Mouse (Mus musculus) lung, embryonic 14.5 days (tissue): Measurements from ENCODE around the gene Ankrd49. TPM values are rescaled to one million over a fixed set of nuclear protein-coding genes. Genes with fewer than 3 reads are reported as not detected.

Source experiments
- ATAC-seq: fragments of 200-750 bp; cut with Nextera tagmentation; 2 replicates; pipeline ENCODE4 v1.8.0; 2017; ENCODE audit warnings: mild to moderate bottlenecking, moderate TSS enrichment, moderate library complexity; ENCODE audit not compliant: insufficient read depth
- DNase-seq: peaks from one replicate; pipeline ENCODE4 v3.0.0-alpha.2; 2015
- H3K27ac ChIP-seq: fragments of 300-500 bp; sonication (generic); 2 replicates; pipeline ENCODE4 v1.5.1; 2014; ENCODE audit warnings: low read depth, mild to moderate bottlenecking, moderate library complexity
- H3K27me3 ChIP-seq: fragments of 300-500 bp; sonication (generic); 2 replicates; pipeline ENCODE4 v1.6.1; 2014; ENCODE audit warnings: low read length, control low read depth; ENCODE audit not compliant: insufficient read depth
- H3K36me3 ChIP-seq: fragments of 300-500 bp; sonication (generic); 2 replicates; pipeline ENCODE4 v1.6.1; 2014; ENCODE audit warnings: control low read depth; ENCODE audit not compliant: insufficient read depth
- H3K4me1 ChIP-seq: fragments of 300-500 bp; sonication (generic); 2 replicates; pipeline ENCODE4 v1.6.1; 2014; ENCODE audit warnings: antibody characterized with exemption, control low read depth; ENCODE audit not compliant: insufficient read depth
- H3K4me2 ChIP-seq: fragments of 300-500 bp; sonication (generic); 2 replicates; pipeline ENCODE4 v1.6.1; 2014; ENCODE audit warnings: mild to moderate bottlenecking
- H3K4me3 ChIP-seq: fragments of 300-500 bp; sonication (generic); 2 replicates; pipeline ENCODE4 v1.5.1; 2014; ENCODE audit warnings: low read depth, low read length
- H3K9ac ChIP-seq: fragments of 300-500 bp; sonication (generic); 2 replicates; pipeline ENCODE4 v1.6.1; 2014
- H3K9me3 ChIP-seq: fragments of 300-500 bp; sonication (generic); 2 replicates; pipeline ENCODE4 v1.6.1; 2016; ENCODE audit warnings: low read depth, low read length, control low read depth
- CTCF ChIP-seq: IDR thresholded peaks from 2 replicates; pipeline ENCODE4 v1.5.1; 2016; ENCODE audit warnings: antibody characterized with exemption, low read depth
- WGBS: fragments of 180-500 bp; shearing (Covaris S2); extraction: QIAGEN DNeasy Blood & Tissue Kit; methylation state at CpG from one replicate; pipeline ENCODE4 v1.1.7; 2014; 5-methylcytosine and 5-hydroxymethylcytosine counted together
- polyA plus RNA-seq: library from polyadenylated mRNA; unstranded; fragments of >200 nt; fragmentation: Nextera tagmentation; extraction: Ambion mirVana; gene quantifications from 2 replicates; pipeline ENCODE4 v1.2.1, GENCODE M21; 2014

Gene Ankrd49
- polyA plus RNA-seq: 45.9 and 46.8 TPM in 2 replicates

DNA sequence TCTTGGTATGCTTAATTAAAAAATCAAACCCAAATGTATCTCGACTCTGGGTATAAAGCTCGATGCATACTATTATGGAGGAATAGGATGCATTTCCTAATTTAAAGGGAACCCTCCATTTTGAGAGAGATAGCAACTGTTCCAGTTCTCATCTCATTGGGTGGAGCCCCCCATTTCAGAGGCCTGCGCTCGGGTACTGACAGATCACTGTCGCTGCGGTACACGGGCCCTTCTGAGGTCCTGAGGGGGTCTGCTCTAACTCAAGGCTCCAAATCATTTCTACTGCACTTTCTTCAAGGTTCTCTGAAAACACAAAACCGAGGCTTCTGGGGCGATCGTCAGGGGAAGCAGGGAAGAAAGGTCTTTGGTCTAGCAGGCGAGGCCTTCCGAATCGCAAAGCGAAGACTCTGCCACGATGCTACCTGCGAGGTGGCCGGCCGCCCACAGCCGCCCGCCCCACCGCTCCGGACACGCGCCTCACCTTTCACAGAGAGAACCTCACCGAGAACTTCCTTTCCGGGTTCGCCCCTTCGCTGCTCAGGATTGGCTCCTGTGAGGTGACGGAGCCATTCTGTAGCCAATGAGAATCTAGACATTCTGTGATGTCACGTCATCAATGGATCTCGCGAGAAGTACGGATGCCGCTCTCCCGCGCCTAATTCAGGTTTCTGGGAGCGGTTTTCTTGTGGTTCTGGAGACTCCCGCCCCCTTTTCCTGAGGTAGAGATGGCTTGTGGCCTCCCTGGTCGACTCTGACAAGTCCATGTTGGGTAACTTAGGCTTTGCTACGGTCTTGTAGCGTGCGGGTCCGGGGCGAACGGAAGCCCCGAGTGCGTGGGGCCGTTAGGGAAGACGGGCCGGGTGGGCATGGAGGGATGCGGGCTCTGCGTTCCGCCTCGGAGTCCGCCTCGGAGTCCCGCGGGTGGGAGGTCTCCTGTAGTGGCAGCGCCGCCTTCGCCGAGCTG, at the start of gene Ankrd49, which contains the start of gene Mre11a:
Gene Ankrd49 (minus strand): TSS at position 818 of the 964 bp plus-strand sequence.
Gene Mre11a (plus strand): TSS at position 616 of the 964 bp plus-strand sequence.
- 0 out of 2 replicates have a peak, but pooled peaks have one; percentile 13 for TF ChIP-seq CTCF
- H3K27ac ChIP-seq: peak within 1 kb of the TSS; percentile 95
- peak within 1 kb of the TSS; percentile 83 for H3K4me2 ChIP-seq
- H3K9ac ChIP-seq: peak within 1 kb of the TSS; percentile 85
- H3K9me3 ChIP-seq: no peaks in the 10 kb centered on the region
- under 1% methylated on average over 62 of the region's 62 CpGs for WGBS
- ATAC-seq: peak; percentile 99
- peak within 1 kb of the TSS; percentile 73 for H3K4me3 ChIP-seq
- 0 out of 2 replicates have a peak, but pooled peaks cover 8% of the 10 kb centered on the region for H3K4me1 ChIP-seq
- peaks cover 59% of the 10 kb centered on the region for H3K36me3 ChIP-seq
- DNase-seq: peak; percentile 100
- H3K27me3 ChIP-seq: no peaks in the 10 kb centered on the region

DNA sequence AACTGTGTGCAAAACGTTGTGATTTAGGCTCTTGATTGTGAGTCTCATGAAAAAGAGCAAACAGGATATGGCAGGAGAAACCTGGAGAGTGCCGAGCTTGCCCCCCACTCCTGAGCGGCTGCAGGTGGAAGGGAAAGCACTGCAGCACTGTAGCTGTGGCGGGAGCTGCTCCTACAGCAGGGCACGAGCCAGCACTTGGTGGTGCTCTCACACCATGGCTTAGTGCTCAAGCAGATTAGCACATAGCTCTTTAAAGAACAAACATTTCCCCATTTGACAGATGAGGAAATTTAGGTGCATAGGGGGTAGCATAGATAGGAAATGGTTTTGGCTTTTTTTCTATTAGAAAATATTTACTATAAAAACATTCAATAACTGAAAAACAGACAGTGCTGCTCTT, 47.4 kb upstream of the Ankrd49 start:
- H3K27ac ChIP-seq: no peak overlapping the region
- no peak for TF ChIP-seq CTCF

GRCm38 (mm10) chr9:14827875-14828274, 43.2 kb upstream of the Ankrd49 start:
- TF ChIP-seq CTCF: no peak
- H3K27me3 ChIP-seq: no peaks in the 10 kb centered on the region
- peaks cover 69% of the 10 kb centered on the region for H3K36me3 ChIP-seq
- DNase-seq (no peak), ATAC-seq (no peak)
- 66% methylated on average over 2 of the region's 2 CpGs for WGBS
- H3K4me2 ChIP-seq: no peak overlapping the region
- no peak overlapping the region for H3K27ac ChIP-seq
- no peak overlapping the region for H3K9ac ChIP-seq
- H3K9me3 ChIP-seq: no peaks in the 10 kb centered on the region
- H3K4me1 ChIP-seq: no peaks in the 10 kb centered on the region
- H3K4me3 ChIP-seq: no peak overlapping the region

More for the DNA sequence above, 47.4 kb upstream of the Ankrd49 start:
- ATAC-seq (no peak), DNase-seq (no peak)
- Histone ChIP-seq H3K9ac (no peak overlapping the region), H3K9me3 (no peaks in the 10 kb centered on the region), H3K27me3 (no peaks in the 10 kb centered on the region), H3K4me2 (no peak overlapping the region), H3K4me1 (no peaks in the 10 kb centered on the region), H3K36me3 (peaks cover 76% of the 10 kb centered on the region), H3K4me3 (no peak overlapping the region)
- whole genome bisulfite sequencing: 83% methylated on average over 5 of the region's 5 CpGs

- DNase-seq (no peak), ATAC-seq (no peak)
- 84% methylated on average over 5 of the region's 5 CpGs for WGBS
- Histone ChIP-seq H3K9me3 (no peaks in the 10 kb centered on the region), H3K4me2 (no peak overlapping the region), H3K4me3 (no peak overlapping the region), H3K27me3 (no peaks in the 10 kb centered on the region), H3K9ac (no peak overlapping the region), H3K27ac (no peak overlapping the region), H3K4me1 (no peaks in the 10 kb centered on the region), H3K36me3 (peaks cover 70% of the 10 kb centered on the region)
- TF ChIP-seq CTCF: no peak
Measured at GRCm38 (mm10) chr9:14824840-14825239, 40.2 kb upstream of the Ankrd49 start.

GRCm38 (mm10) chr9:14821396-14821795, 36.7 kb upstream of the Ankrd49 start:
- ATAC-seq: no peak
- Histone ChIP-seq H3K27me3 (no peaks in the 10 kb centered on the region), H3K27ac (no peak overlapping the region), H3K9me3 (no peaks in the 10 kb centered on the region), H3K4me3 (no peak overlapping the region), H3K4me2 (no peak overlapping the region), H3K36me3 (peaks cover 79% of the 10 kb centered on the region), H3K4me1 (no peaks in the 10 kb centered on the region), H3K9ac (no peak overlapping the region)
- DNase-seq: no peak
- TF ChIP-seq CTCF: no peak

DNA sequence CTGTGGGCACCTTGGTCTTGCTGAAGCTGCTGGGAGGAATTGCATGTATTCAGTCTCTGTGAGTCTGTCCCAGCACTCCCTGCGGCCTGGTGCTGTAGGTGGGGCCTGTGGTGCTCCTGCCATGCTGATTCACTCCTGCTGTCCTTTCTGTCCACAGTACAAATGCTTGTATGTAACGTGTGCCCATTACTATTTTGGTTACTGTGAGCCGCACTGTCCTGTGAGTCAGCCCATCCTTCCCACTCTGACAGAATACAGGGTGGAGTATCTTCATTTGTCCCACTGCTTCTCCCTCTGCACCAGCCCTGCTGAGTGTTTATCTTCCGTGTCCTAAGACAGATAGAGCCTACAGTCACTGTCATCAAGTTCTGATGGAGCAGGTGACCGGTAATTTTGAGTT, 25.5 kb upstream of the Ankrd49 start:
- no peak overlapping the region for H3K4me2 ChIP-seq
- DNase-seq (no peak), ATAC-seq (no peak)
- no peaks in the 10 kb centered on the region for H3K27me3 ChIP-seq
- no peak overlapping the region for H3K27ac ChIP-seq
- TF ChIP-seq CTCF: no peak
- WGBS: 83% methylated on average over 5 of the region's 5 CpGs
- no peak overlapping the region for H3K9ac ChIP-seq
- H3K9me3 ChIP-seq: no peaks in the 10 kb centered on the region
- H3K36me3 ChIP-seq: peaks cover 68% of the 10 kb centered on the region
- no peaks in the 10 kb centered on the region for H3K4me1 ChIP-seq
- no peak overlapping the region for H3K4me3 ChIP-seq

- no peak for ATAC-seq
- Histone ChIP-seq H3K27ac (no peak overlapping the region), H3K4me1 (no peaks in the 10 kb centered on the region), H3K36me3 (peaks cover 75% of the 10 kb centered on the region), H3K9me3 (no peaks in the 10 kb centered on the region), H3K4me2 (no peak overlapping the region), H3K27me3 (no peaks in the 10 kb centered on the region), H3K9ac (no peak overlapping the region), H3K4me3 (no peak overlapping the region)
- TF ChIP-seq CTCF: no peak
- DNase-seq: no peak
- WGBS: 94% methylated on average over 1 of the region's 1 CpGs
Measured at GRCm38 (mm10) chr9:14806786-14807185, 22.1 kb upstream of the Ankrd49 start.
